Mouse (Mus musculus): ENCODE data around the gene 6430550D23Rik. TPM values are rescaled to one million over a fixed set of nuclear protein-coding genes. Genes with fewer than 3 reads are reported as not detected.
A peak's percentile ranks its signal among the peaks of the same experiment; 100 is the strongest.
"Not testable (repeated sequence)": the region's sequence is repeated elsewhere in the genome, so short reads cannot be mapped to it uniquely, and the experiment has no call there.

The 6430550D23Rik gene
- polyA plus RNA-seq, 1 experiment from 2014 or later, result 2.4 TPM

GRCm38 (mm10) chr2:155928711-155929345 is 78.9 kb downstream of the 6430550D23Rik start:
- Histone ChIP-seq H3K4me1 (replicated peaks; ENCODE audit: control insufficient read depth, insufficient read depth, low read length) (peaks cover 14% of the 10 kb centered on the region), H3K9me3 (ENCODE audit: control insufficient read depth, low read length) (no peaks in the 10 kb centered on the region), H3K27ac (ENCODE audit: low read length) (no peak overlapping the region), H3K9ac (replicated peaks; ENCODE audit: low read depth, low read length) (no peak overlapping the region), H3K27me3 (replicated peaks; ENCODE audit: control insufficient read depth, insufficient read depth, low read length) (no peaks in the 10 kb centered on the region), H3K4me2 (ENCODE audit: low read length) (peak overlapping the region; percentile 88), H3K36me3 (ENCODE audit: control insufficient read depth, insufficient read depth) (no peaks in the 10 kb centered on the region), H3K4me3 (replicated peaks; ENCODE audit: low read length) (peak overlapping the region; percentile 64)
- 73% methylated on average over 7 of the region's 7 CpGs for WGBS
- no peak for ATAC-seq

DNA sequence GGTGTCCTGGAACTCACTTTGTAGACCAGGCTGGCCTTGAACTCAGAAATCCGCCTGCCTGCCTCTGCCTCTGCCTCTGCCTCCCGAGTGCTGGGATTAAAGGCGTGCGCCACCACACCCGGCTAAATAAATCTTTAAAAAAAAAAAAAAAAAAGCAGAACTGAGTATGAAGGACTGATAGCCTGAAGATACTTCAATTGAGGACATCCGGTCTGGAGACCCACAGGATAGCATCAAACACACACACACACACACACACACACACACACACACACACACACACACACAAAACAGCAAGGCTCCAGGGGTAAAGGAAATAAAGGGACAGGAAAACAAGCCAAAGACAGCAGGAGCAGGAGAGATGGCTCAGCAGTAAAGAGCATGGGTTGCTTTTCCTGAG is 82.6 kb downstream of the 6430550D23Rik start:
- H3K4me3 ChIP-seq (replicated peaks; ENCODE audit: low read length); H3K27ac ChIP-seq (ENCODE audit: low read length); H3K9ac ChIP-seq (replicated peaks; ENCODE audit: low read depth, low read length); H3K36me3 ChIP-seq (ENCODE audit: control insufficient read depth, insufficient read depth); H3K27me3 ChIP-seq (replicated peaks; ENCODE audit: control insufficient read depth, insufficient read depth, low read length); H3K4me2 ChIP-seq (ENCODE audit: low read length); H3K9me3 ChIP-seq (ENCODE audit: control insufficient read depth, low read length); H3K4me1 ChIP-seq (replicated peaks; ENCODE audit: control insufficient read depth, insufficient read depth, low read length); ATAC-seq: not testable (repeated sequence)
- 96% methylated on average over 6 of the region's 6 CpGs for WGBS

Other genes starting within 250 kb of the 6430550D23Rik start
- gene Mmp24, start 232.6 kb downstream of the 6430550D23Rik start, polyA plus RNA-seq (2015; fragmentation: Nextera tagmentation; extraction: Ambion mirVana), result 12.8 and 13.9 TPM in 2 replicates
- gene BC029722, start 188.6 kb downstream of the 6430550D23Rik start, polyA plus RNA-seq (2015; fragmentation: Nextera tagmentation; extraction: Ambion mirVana), result 31.0 and 35.2 TPM in 2 replicates
- gene Eif6, start 181.1 kb downstream of the 6430550D23Rik start, polyA plus RNA-seq (2015; fragmentation: Nextera tagmentation; extraction: Ambion mirVana), result 148 TPM in 2 replicates
- 0.42 and 0.70 TPM in 2 replicates for gene Fam83c, start 173.1 kb downstream of the 6430550D23Rik start, polyA plus RNA-seq (2015; fragmentation: Nextera tagmentation; extraction: Ambion mirVana)
- gene Uqcc1, start 77.7 kb downstream of the 6430550D23Rik start, polyA plus RNA-seq (2015; fragmentation: Nextera tagmentation; extraction: Ambion mirVana), result 66.5 and 78.2 TPM in 2 replicates
- not detected in 2 replicates for gene Gm15557, start 67.2 kb downstream of the 6430550D23Rik start, polyA plus RNA-seq (2015; fragmentation: Nextera tagmentation; extraction: Ambion mirVana)
- gene Gdf5, start 62.6 kb downstream of the 6430550D23Rik start, polyA plus RNA-seq (2015; fragmentation: Nextera tagmentation; extraction: Ambion mirVana), result 2.7 and 4.5 TPM in 2 replicates
- 17.0 and 18.9 TPM in 2 replicates for gene Cep250, start 51.5 kb downstream of the 6430550D23Rik start, polyA plus RNA-seq (2015; fragmentation: Nextera tagmentation; extraction: Ambion mirVana)
- gene Ergic3, start 68 bp upstream of the 6430550D23Rik start, polyA plus RNA-seq (2015; fragmentation: Nextera tagmentation; extraction: Ambion mirVana), result 350 and 382 TPM in 2 replicates
- not detected in 2 replicates for gene Fer1l4, start 45.0 kb upstream of the 6430550D23Rik start, polyA plus RNA-seq (2015; fragmentation: Nextera tagmentation; extraction: Ambion mirVana)
- gene Spag4, start 57.2 kb upstream of the 6430550D23Rik start, polyA plus RNA-seq (2015; fragmentation: Nextera tagmentation; extraction: Ambion mirVana), result 5.2 and 7.5 TPM in 2 replicates
- 28.9 and 30.4 TPM in 2 replicates for gene Cpne1, start 104.0 kb upstream of the 6430550D23Rik start, polyA plus RNA-seq (2015; fragmentation: Nextera tagmentation; extraction: Ambion mirVana)
- 37.6 and 38.8 TPM in 2 replicates for gene Rbm12, start 104.0 kb upstream of the 6430550D23Rik start, polyA plus RNA-seq (2015; fragmentation: Nextera tagmentation; extraction: Ambion mirVana)
- gene Gm28036, start 119.1 kb upstream of the 6430550D23Rik start, polyA plus RNA-seq (2015; fragmentation: Nextera tagmentation; extraction: Ambion mirVana), result 20.7 and 28.6 TPM in 2 replicates
- 295 and 326 TPM in 2 replicates for gene Romo1, start 136.1 kb upstream of the 6430550D23Rik start, polyA plus RNA-seq (2015; fragmentation: Nextera tagmentation; extraction: Ambion mirVana)
- gene Nfs1, start 136.2 kb upstream of the 6430550D23Rik start, polyA plus RNA-seq (2015; fragmentation: Nextera tagmentation; extraction: Ambion mirVana), result 39.7 and 45.2 TPM in 2 replicates
- gene Rbm39, start 172.3 kb upstream of the 6430550D23Rik start, polyA plus RNA-seq (2015; fragmentation: Nextera tagmentation; extraction: Ambion mirVana), result 494 and 529 TPM in 2 replicates
- gene Phf20, start 188.5 kb upstream of the 6430550D23Rik start, polyA plus RNA-seq (2015; fragmentation: Nextera tagmentation; extraction: Ambion mirVana), result 148 and 181 TPM in 2 replicates